8 mouse cellular contexts compared by ENCODE assay signal in the genomic region with DNA sequence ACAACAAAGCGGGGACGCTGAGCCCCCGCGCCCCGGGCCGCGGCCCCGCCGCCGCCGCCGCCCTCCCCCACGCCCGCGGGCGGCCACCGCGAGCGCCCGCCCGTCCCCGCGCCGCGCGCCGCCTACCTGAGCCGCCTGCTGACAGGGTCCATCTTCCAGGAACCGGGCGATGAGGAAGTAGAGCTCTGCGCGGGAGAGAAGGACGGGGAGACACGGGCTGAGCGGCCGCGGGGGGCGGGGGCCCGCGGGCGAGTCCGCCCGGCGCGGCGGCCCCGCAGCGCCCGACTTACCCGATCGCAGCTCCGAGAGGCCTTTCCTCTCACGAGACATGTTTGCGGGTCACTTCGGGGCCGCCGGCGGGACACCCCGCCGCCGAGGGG. TPM values are rescaled to one million over a fixed set of nuclear protein-coding genes. Genes with fewer than 3 reads are reported as not detected.
DNase-seq lines count a peak whose midpoint lies in the region; ATAC-seq and TF ChIP-seq lines count a peak whose summit lies in the region.

No protein-coding gene starts in this region.

- H3K27ac ChIP-seq in left cerebral cortex, adult 2 months = peak overlapping the region; percentile 99
- peak overlapping the region; percentile 100 for H3K27ac ChIP-seq in embryonic facial prominence, embryonic 13.5 days
- peak overlapping the region; percentile 99 for H3K27ac ChIP-seq in limb, embryonic 10.5 days
- H3K27ac ChIP-seq in neural tube, embryonic 13.5 days (replicated peaks) = peak overlapping the region; percentile 100

- no peak for TF ChIP-seq CTCF in left cerebral cortex, adult 2 months (IDR thresholded peaks at IDR 0.05)

- DNase-seq in left cerebral cortex, adult 2 months (ENCODE audit: extremely low spot score in 1 of 2, low spot score in 2 of 2) = no peak
- DNase-seq in left cerebral cortex, adult 11 months (ENCODE audit: low spot score) = no peak
- DNase-seq in limb, embryonic 10.5 days (ENCODE audit: low spot score) = no peak
- no peak for DNase-seq in adrenal gland, adult 8-10 months
- no peak for DNase-seq in right cerebral cortex, postnatal 14 days
- DNase-seq in lung, postnatal 4 days = no peak

- WGBS in embryonic facial prominence, embryonic 13.5 days = under 1% methylated on average over 47 of the region's 61 CpGs
- under 1% methylated on average over 60 of the region's 61 CpGs for WGBS in limb, embryonic 10.5 days
- WGBS in neural tube, embryonic 13.5 days = 1% methylated on average over 47 of the region's 61 CpGs

- intact Hi-C loops in left cerebral cortex, adult 2 months (cut with DNase I) = loop anchor here (1.0 to 5.0 kb wide), 7 partner anchors 127 to 622 kb away; a partner anchor contains a TSS

- no peaks in the 10 kb centered on the region for H3K9me3 ChIP-seq in embryonic facial prominence, embryonic 13.5 days
- no peaks in the 10 kb centered on the region for H3K9me3 ChIP-seq in limb, embryonic 10.5 days (replicated peaks)
- no peaks in the 10 kb centered on the region for H3K9me3 ChIP-seq in neural tube, embryonic 13.5 days

- H3K4me3 ChIP-seq in left cerebral cortex, adult 2 months = peak overlapping the region; percentile 81
- H3K4me3 ChIP-seq in embryonic facial prominence, embryonic 13.5 days = peak overlapping the region; percentile 92
- H3K4me3 ChIP-seq in limb, embryonic 10.5 days = peak overlapping the region; percentile 90
- H3K4me3 ChIP-seq in neural tube, embryonic 13.5 days = peak overlapping the region; percentile 94

- no peaks in the 10 kb centered on the region for H3K36me3 ChIP-seq in embryonic facial prominence, embryonic 13.5 days
- peaks cover 13% of the 10 kb centered on the region for H3K36me3 ChIP-seq in limb, embryonic 10.5 days
- H3K36me3 ChIP-seq in neural tube, embryonic 13.5 days = no peaks in the 10 kb centered on the region

- ATAC-seq in embryonic facial prominence, embryonic 13.5 days (ENCODE audit: insufficient number of reproducible peaks, insufficient read depth, low FRiP score, low TSS enrichment, low read depth) = peak; percentile 22; the same call in 1 of the 2 replicates
- ATAC-seq in neural tube, embryonic 13.5 days (ENCODE audit: low read depth) = peak; percentile 54

- H3K9ac ChIP-seq in embryonic facial prominence, embryonic 13.5 days = peak overlapping the region; percentile 96
- H3K9ac ChIP-seq in neural tube, embryonic 13.5 days = peak overlapping the region; percentile 99

- peaks cover 13% of the 10 kb centered on the region for H3K4me1 ChIP-seq in embryonic facial prominence, embryonic 13.5 days
- peaks cover 27% of the 10 kb centered on the region for H3K4me1 ChIP-seq in limb, embryonic 10.5 days
- H3K4me1 ChIP-seq in neural tube, embryonic 13.5 days (replicated peaks) = peaks cover 28% of the 10 kb centered on the region

- H3K27me3 ChIP-seq in embryonic facial prominence, embryonic 13.5 days = no peaks in the 10 kb centered on the region
- no peaks in the 10 kb centered on the region for H3K27me3 ChIP-seq in limb, embryonic 10.5 days (ENCODE audit: low read depth, poor library complexity, severe bottlenecking)
- no peaks in the 10 kb centered on the region for H3K27me3 ChIP-seq in neural tube, embryonic 13.5 days

- peak overlapping the region; percentile 70 for H3K4me2 ChIP-seq in embryonic facial prominence, embryonic 13.5 days
- H3K4me2 ChIP-seq in neural tube, embryonic 13.5 days = peak overlapping the region; percentile 97

RNA-seq across cellular contexts. Expression of a gene that starts 0.4 kb away (rescaled TPM):
- total RNA-seq in left cerebral cortex, adult 2 months (2021) = 10 to 100 TPM; 76.6 to 78.7 TPM
- polyA plus RNA-seq in embryonic facial prominence, embryonic 13.5 days (2015; fragmentation: Nextera tagmentation; extraction: Ambion mirVana) = 116 and 118 TPM in 2 replicates
- polyA plus RNA-seq in limb, embryonic 10.5 days (2016; fragmentation: Nextera tagmentation; extraction: Ambion mirVana) = 113 and 130 TPM in 2 replicates
- 96.7 and 105 TPM in 2 replicates for polyA plus RNA-seq in neural tube, embryonic 13.5 days (2015; fragmentation: Nextera tagmentation; extraction: Ambion mirVana)
- 100 to 1,000 TPM in 1 of 4 experiments, 10 to 100 TPM in 3; 81.8 to 138 (median 89.3) TPM for total RNA-seq in adrenal gland, adult 8-10 months (2022)
